Comparison of ENCODE assay signal across 32 mouse cellular contexts in genomic region chr4:51633471-51633870, GRCm38 (mm10).
"Had no signal": no experiment of that assay in that cellular context is flagged by ENCODE, and none has a peak within 500 bp of the region (broad histone marks: within the 10 kb centered on the region; RNA-seq: fewer than 3 reads in every experiment).

No protein-coding gene starts in this region.

- DNase-seq: left cerebral cortex, postnatal 4 days; liver; liver, embryonic 13.5 days; liver, postnatal 0 days; lung, adult 18-20 months; lung, adult 2 months; lung, embryonic 14.5 days; lung, postnatal 10 days; lung, postnatal 14 days; lung, postnatal 36 days; lung, postnatal 4 days; midbrain, embryonic 14.5 days had no signal

- ATAC-seq: liver, embryonic 12.5 days; liver, postnatal 0 days; lung, postnatal 0 days; midbrain, embryonic 13.5 days; midbrain, embryonic 15.5 days; midbrain, embryonic 16.5 days had no signal

- H3K4me3 ChIP-seq: limb, embryonic 10.5 days; limb, embryonic 12.5 days; limb, embryonic 13.5 days; limb, embryonic 15.5 days; liver, embryonic 12.5 days; liver, embryonic 13.5 days; liver, embryonic 15.5 days; lung, embryonic 15.5 days; megakaryocyte, embryonic 14.5 days; midbrain, embryonic 10.5 days; midbrain, embryonic 12.5 days; midbrain, embryonic 13.5 days; midbrain, embryonic 15.5 days; myocyte; neural tube, embryonic 12.5 days had no signal

- H3K4me2 ChIP-seq: limb, embryonic 12.5 days; limb, embryonic 13.5 days; limb, embryonic 15.5 days; liver, embryonic 11.5 days; liver, embryonic 12.5 days; liver, embryonic 13.5 days; liver, embryonic 15.5 days; lung, embryonic 14.5 days; lung, embryonic 15.5 days; midbrain, embryonic 11.5 days; midbrain, embryonic 12.5 days; midbrain, embryonic 13.5 days; midbrain, embryonic 15.5 days; neural tube, embryonic 12.5 days had no signal

- H3K36me3 ChIP-seq: limb, embryonic 10.5 days; limb, embryonic 12.5 days; limb, embryonic 13.5 days; limb, embryonic 15.5 days; liver, embryonic 12.5 days; liver, embryonic 13.5 days; liver, embryonic 15.5 days; lung, embryonic 15.5 days; midbrain, embryonic 10.5 days; midbrain, embryonic 12.5 days; midbrain, embryonic 13.5 days; midbrain, embryonic 15.5 days; neural tube, embryonic 12.5 days had no signal

- H3K9me3 ChIP-seq: limb, embryonic 10.5 days; limb, embryonic 12.5 days; limb, embryonic 13.5 days; limb, embryonic 15.5 days; liver, embryonic 12.5 days; liver, embryonic 15.5 days; lung, embryonic 15.5 days; midbrain, embryonic 10.5 days; midbrain, embryonic 12.5 days; midbrain, embryonic 13.5 days; midbrain, embryonic 15.5 days; neural tube, embryonic 12.5 days had no signal

- H3K4me1 ChIP-seq: limb, embryonic 10.5 days; limb, embryonic 12.5 days; limb, embryonic 13.5 days; limb, embryonic 15.5 days; liver, embryonic 12.5 days; liver, embryonic 13.5 days; liver, embryonic 15.5 days; lung, embryonic 15.5 days; megakaryocyte, embryonic 14.5 days; midbrain, embryonic 10.5 days; midbrain, embryonic 12.5 days; midbrain, embryonic 13.5 days; midbrain, embryonic 15.5 days; neural tube, embryonic 12.5 days had no signal

- H3K27me3 ChIP-seq: limb, embryonic 12.5 days; limb, embryonic 13.5 days; limb, embryonic 15.5 days; liver, embryonic 12.5 days; liver, embryonic 13.5 days; liver, embryonic 15.5 days; lung, embryonic 15.5 days; megakaryocyte, embryonic 14.5 days; midbrain, embryonic 12.5 days; midbrain, embryonic 13.5 days; midbrain, embryonic 15.5 days; neural tube, embryonic 12.5 days had no signal

- H3K9ac ChIP-seq: limb, embryonic 12.5 days; limb, embryonic 13.5 days; limb, embryonic 15.5 days; liver, embryonic 12.5 days; liver, embryonic 13.5 days; liver, embryonic 14.5 days; liver, embryonic 15.5 days; liver, postnatal 0 days; lung, embryonic 14.5 days; lung, embryonic 15.5 days; midbrain, embryonic 12.5 days; midbrain, embryonic 13.5 days; midbrain, embryonic 15.5 days; neural tube, embryonic 12.5 days had no signal

- H3K27ac ChIP-seq: limb, embryonic 10.5 days; limb, embryonic 12.5 days; limb, embryonic 13.5 days; limb, embryonic 15.5 days; liver, embryonic 12.5 days; liver, embryonic 13.5 days; liver, embryonic 14.5 days; liver, embryonic 15.5 days; lung, embryonic 15.5 days; macrophage; midbrain, embryonic 10.5 days; midbrain, embryonic 12.5 days; midbrain, embryonic 13.5 days; midbrain, embryonic 15.5 days; neural tube, embryonic 12.5 days had no signal
